Mouse (Mus musculus) hindbrain, embryonic 16.5 days (tissue): ENCODE data around the gene Faap100. TPM values are rescaled to one million over a fixed set of nuclear protein-coding genes. Genes with fewer than 3 reads are reported as not detected.

Experiments used
- ATAC-seq: fragments of 200-750 bp; cut with Nextera tagmentation; 2 replicates; pipeline ENCODE4 v1.8.0; 2017; ENCODE audit warnings: moderate TSS enrichment, moderate library complexity
- H3K27ac ChIP-seq: fragments of 300-500 bp; sonication (generic); 2 replicates; pipeline ENCODE4 v1.5.1; 2014; ENCODE audit warnings: low read depth, mild to moderate bottlenecking, control low read depth, low read length, moderate library complexity
- H3K27me3 ChIP-seq: fragments of 300-500 bp; sonication (generic); replicated peaks from 2 replicates; pipeline ENCODE4 v1.6.1; 2014; ENCODE audit warnings: low read length; ENCODE audit not compliant: control insufficient read depth, insufficient read depth
- H3K36me3 ChIP-seq: fragments of 300-500 bp; sonication (generic); 2 replicates; pipeline ENCODE4 v1.6.1; 2014; ENCODE audit warnings: mild to moderate bottlenecking, low read length, moderate library complexity, mixed read lengths; ENCODE audit not compliant: control insufficient read depth, insufficient read depth
- H3K4me1 ChIP-seq: fragments of 300-500 bp; sonication (generic); 2 replicates; pipeline ENCODE4 v1.6.1; 2014; ENCODE audit warnings: low read depth, low read length; ENCODE audit not compliant: control insufficient read depth, insufficient read depth
- H3K4me2 ChIP-seq: fragments of 300-500 bp; sonication (generic); 2 replicates; pipeline ENCODE4 v1.6.1; 2014; ENCODE audit warnings: mild to moderate bottlenecking, low read length, control low read depth, moderate library complexity
- H3K4me3 ChIP-seq: fragments of 300-500 bp; sonication (generic); 2 replicates; pipeline ENCODE4 v1.5.1; 2014; ENCODE audit warnings: mild to moderate bottlenecking, low read length, control low read depth, moderate library complexity
- H3K9ac ChIP-seq: fragments of 300-500 bp; sonication (generic); 2 replicates; pipeline ENCODE4 v1.6.1; 2014; ENCODE audit warnings: low read depth, mild to moderate bottlenecking, control low read depth, low read length, moderate library complexity
- H3K9me3 ChIP-seq: fragments of 300-500 bp; sonication (generic); 2 replicates; pipeline ENCODE4 v1.6.1; 2014; ENCODE audit warnings: mild to moderate bottlenecking, low read length, moderate library complexity; ENCODE audit not compliant: control insufficient read depth
- WGBS: fragments of 180-500 bp; shearing (Covaris S2); extraction: QIAGEN DNeasy Blood & Tissue Kit; methylation state at CpG from one replicate; pipeline ENCODE4 v1.1.7; 2014; 5-methylcytosine and 5-hydroxymethylcytosine counted together
- polyA plus RNA-seq: library from polyadenylated mRNA; unstranded; fragments of >200 nt; fragmentation: Nextera tagmentation; extraction: Ambion mirVana; gene quantifications from 2 replicates; pipeline ENCODE4 v1.2.1, GENCODE M21; 2015

Faap100 gene
- polyA plus RNA-seq, 1 experiment from 2014 or later: 103 TPM

DNA sequence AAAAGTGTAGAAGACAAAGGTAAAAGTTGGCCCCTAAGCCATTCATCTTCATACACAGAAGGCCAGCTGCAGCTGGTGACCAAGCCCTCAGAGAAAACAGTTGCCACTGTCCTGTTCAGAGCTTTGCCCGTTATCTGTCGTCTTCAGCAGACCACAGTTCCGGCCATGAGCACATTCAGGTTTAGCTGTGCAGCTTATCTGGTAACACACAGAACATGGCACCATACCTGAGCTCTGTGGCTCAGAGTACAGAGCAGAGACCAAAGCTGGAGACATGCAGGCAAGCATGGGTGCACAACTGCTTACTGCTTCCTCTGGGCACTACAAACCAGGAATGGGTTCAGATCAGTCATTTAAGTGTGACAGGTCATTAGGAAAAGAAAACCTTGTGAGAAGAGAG is 27.3 kb upstream of the Faap100 start:
- Histone ChIP-seq H3K4me3 (no peak overlapping the region), H3K27me3 (no peaks in the 10 kb centered on the region), H3K27ac (no peak overlapping the region), H3K9ac (no peak overlapping the region), H3K9me3 (no peaks in the 10 kb centered on the region), H3K36me3 (peaks cover 59% of the 10 kb centered on the region), H3K4me1 (no peaks in the 10 kb centered on the region), H3K4me2 (no peak overlapping the region)
- no peak for ATAC-seq
- 95% methylated on average over 3 of the region's 3 CpGs for WGBS

DNA sequence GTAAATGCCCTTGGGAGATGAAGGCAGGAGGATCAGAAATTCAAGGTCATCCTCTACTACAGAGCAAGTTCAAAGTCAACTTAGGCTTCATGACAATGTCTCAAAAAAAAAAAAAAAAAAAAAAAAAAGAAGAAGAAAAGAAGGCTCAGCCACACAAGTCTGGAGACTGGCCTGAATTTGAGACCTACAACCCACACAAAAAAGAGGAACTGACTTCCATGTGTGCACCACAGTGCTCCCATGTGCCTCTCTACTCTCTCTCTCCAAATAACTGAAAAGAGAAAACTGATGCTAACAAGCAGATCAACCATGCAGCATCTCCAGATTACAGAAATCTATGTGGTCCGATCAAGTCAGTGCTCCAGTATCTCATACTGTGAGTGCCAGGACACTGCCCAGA is 26.2 kb upstream of the Faap100 start:
- Histone ChIP-seq H3K9me3 (no peaks in the 10 kb centered on the region), H3K9ac (no peak overlapping the region), H3K4me2 (no peak overlapping the region), H3K36me3 (peaks cover 58% of the 10 kb centered on the region), H3K4me3 (no peak overlapping the region), H3K27ac (no peak overlapping the region), H3K4me1 (no peaks in the 10 kb centered on the region), H3K27me3 (no peaks in the 10 kb centered on the region)
- WGBS: 97% methylated on average over 1 of the region's 1 CpGs
- no peak for ATAC-seq

DNA sequence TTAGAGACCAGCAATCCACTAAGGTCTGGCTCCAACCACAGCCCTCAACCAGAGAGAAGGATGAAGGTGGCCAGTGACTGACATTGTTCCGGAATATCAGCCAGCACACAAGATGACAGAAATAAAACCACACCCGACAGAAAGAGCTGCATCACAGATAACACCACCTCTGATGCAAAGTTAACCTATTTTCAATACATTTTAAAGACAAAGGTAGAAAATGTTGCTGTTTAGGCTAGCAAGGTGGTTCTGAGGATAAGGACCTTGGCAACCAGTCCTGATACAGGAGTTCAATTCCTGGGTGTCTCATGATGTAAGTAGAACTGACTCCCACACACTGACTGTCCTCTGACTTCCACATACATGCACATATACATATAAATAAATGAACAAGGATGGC is 20.8 kb upstream of the Faap100 start:
- Histone ChIP-seq H3K9me3 (no peaks in the 10 kb centered on the region), H3K27ac (no peak overlapping the region), H3K4me2 (no peak overlapping the region), H3K4me3 (no peak overlapping the region), H3K36me3 (peaks cover 32% of the 10 kb centered on the region), H3K9ac (no peak overlapping the region), H3K4me1 (no peaks in the 10 kb centered on the region), H3K27me3 (no peaks in the 10 kb centered on the region)
- 98% methylated on average over 2 of the region's 2 CpGs for WGBS
- no peak for ATAC-seq

DNA sequence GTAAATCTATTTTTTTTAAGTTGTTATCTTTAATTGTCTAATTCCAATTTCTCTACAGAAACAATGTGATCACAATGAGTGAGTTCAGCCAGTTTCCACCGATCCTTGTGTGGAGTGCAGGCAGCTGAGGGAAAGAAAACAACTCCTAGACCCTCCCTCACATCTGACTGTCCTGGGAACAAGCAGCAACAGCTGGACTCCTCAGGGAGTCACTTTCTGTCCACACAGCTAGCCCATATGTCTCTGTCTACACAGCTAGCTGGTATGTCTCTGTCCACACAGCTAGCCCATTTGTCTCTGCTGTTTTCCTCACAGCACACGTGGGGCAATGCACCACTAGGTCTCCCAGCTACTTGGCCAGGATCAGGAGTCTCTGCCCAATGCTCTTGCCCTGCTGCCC is 19.0 kb upstream of the Faap100 start:
- Histone ChIP-seq H3K36me3 (peaks cover 26% of the 10 kb centered on the region), H3K9ac (no peak overlapping the region), H3K4me3 (no peak overlapping the region), H3K27me3 (no peaks in the 10 kb centered on the region), H3K9me3 (no peaks in the 10 kb centered on the region), H3K4me1 (no peaks in the 10 kb centered on the region), H3K4me2 (no peak overlapping the region), H3K27ac (no peak overlapping the region)
- no peak for ATAC-seq
- 85% methylated on average over 2 of the region's 2 CpGs for WGBS

DNA sequence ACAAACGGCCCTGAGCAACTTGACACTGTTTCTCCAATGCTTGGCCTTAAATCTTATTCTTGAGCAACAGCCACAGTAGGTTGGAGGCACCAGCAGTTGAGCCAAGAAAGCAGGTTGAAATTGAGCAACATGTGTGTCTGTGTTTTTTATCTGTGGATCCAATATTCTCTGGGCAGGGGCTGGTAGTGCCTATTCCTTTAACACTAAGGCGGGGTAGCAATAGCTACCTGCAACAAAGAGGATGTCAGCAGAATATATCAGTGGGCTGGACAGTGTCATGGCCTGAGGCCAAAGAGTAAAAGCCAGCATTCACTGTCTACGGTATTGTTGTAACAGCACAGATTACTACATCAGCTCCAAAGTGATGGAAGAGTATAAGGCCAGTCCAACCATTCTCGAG is 17.1 kb upstream of the Faap100 start:
- WGBS: 84% methylated on average over 4 of the region's 4 CpGs
- no peaks in the 10 kb centered on the region for H3K27me3 ChIP-seq
- H3K4me1 ChIP-seq: no peaks in the 10 kb centered on the region
- no peak for ATAC-seq
- peaks cover 16% of the 10 kb centered on the region for H3K36me3 ChIP-seq
- H3K9me3 ChIP-seq: no peaks in the 10 kb centered on the region
- no peak overlapping the region for H3K4me3 ChIP-seq
- no peak overlapping the region for H3K27ac ChIP-seq
- no peak overlapping the region for H3K9ac ChIP-seq
- no peak overlapping the region for H3K4me2 ChIP-seq

DNA sequence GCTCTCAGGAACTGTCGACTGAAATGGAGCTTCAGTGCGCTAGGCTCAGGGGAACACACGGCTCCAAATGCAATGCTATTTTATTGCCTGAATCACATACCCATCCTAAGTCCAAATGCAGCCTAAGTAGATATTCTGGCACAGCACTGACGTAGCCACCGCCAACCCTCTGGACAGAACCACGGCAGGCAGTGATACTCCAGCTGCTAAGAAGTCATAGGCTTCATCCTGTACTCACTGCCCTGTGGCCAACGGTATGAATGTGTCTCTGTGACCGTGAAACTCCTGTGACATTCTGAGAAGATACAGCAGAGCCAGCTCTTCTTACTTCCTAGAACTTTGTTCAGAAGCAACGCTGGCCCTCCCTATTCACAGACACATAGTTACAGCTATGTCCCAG is 10.0 kb upstream of the Faap100 start:
- Histone ChIP-seq H3K27me3 (no peaks in the 10 kb centered on the region), H3K9me3 (no peaks in the 10 kb centered on the region), H3K4me3 (no peak overlapping the region), H3K4me2 (no peak overlapping the region), H3K4me1 (no peaks in the 10 kb centered on the region), H3K27ac (no peak overlapping the region), H3K36me3 (peaks cover 26% of the 10 kb centered on the region), H3K9ac (no peak overlapping the region)
- WGBS: 89% methylated on average over 9 of the region's 9 CpGs
- no peak for ATAC-seq

DNA sequence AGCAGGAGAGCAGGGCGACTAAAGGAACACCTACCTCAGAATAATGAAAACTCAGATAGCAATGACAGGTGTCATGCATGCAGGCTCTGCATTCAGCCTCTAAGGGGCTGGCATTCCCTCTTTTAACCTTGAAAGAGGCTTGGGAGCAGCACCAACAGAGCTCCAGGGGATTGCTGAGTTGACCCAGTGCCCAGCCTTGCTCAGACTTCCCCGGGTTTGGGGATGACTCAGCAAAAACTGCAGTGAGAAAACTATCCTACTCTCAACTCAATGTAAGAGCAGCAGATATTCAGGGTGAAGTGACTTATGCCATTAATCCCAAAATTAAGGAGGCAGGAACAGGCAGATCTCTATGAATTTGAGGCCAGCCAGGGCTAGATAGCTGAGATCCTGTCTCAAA is 8.6 kb upstream of the Faap100 start:
- Histone ChIP-seq H3K36me3 (peaks cover 29% of the 10 kb centered on the region), H3K4me1 (no peaks in the 10 kb centered on the region), H3K27me3 (no peaks in the 10 kb centered on the region), H3K9ac (no peak overlapping the region; the same call in 1 of the 2 replicates), H3K4me2 (no peak overlapping the region), H3K4me3 (no peak overlapping the region), H3K9me3 (no peaks in the 10 kb centered on the region), H3K27ac (no peak overlapping the region)
- WGBS: 74% methylated on average over 2 of the region's 2 CpGs
- no peak for ATAC-seq

DNA sequence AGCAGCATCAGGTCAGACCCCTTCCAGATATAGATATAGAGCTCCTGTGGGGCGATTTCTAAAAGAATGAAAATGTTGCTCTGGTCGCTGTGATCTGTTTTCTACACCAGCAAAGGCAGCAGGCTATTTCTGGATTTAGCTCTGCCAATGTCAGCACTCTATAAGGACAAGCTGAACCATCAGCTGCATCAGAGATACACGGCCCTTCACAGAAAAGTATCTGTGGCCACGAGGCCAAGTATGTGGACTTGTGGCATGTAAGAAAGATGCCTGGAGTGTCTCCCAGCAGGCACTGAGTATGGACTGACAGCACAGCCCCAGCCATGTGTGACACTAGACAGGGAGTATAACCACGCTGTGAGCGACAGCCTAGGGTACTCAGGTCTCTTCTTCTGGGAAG is 8.1 kb upstream of the Faap100 start:
- no peak overlapping the region for H3K27ac ChIP-seq
- no peaks in the 10 kb centered on the region for H3K9me3 ChIP-seq
- WGBS: 90% methylated on average over 6 of the region's 6 CpGs
- H3K4me2 ChIP-seq: no peak overlapping the region
- no peak for ATAC-seq
- no peaks in the 10 kb centered on the region for H3K27me3 ChIP-seq
- no peak overlapping the region for H3K9ac ChIP-seq
- peaks cover 29% of the 10 kb centered on the region for H3K36me3 ChIP-seq
- H3K4me1 ChIP-seq: no peaks in the 10 kb centered on the region
- no peak overlapping the region for H3K4me3 ChIP-seq

DNA sequence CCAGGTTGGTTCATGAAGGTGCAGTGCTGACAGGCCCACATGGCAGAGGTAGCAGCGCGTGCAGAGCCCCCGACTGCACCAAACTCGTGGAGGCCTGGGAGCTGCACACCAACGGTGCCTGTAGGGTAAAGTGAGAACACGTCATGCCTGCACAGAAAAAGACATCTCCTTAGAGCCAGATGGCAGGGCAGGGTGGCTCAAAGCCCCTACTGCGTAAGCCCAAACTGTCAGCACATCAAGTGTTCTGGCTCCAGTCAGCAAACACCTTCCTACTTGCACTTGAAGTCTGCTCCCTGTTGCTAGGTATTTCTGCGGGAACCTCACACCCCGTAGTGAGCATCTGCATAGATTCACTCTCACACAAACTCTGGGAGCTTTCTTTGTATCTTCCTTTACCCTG is 3.9 kb upstream of the Faap100 start:
- H3K4me1 ChIP-seq: peaks cover 7% of the 10 kb centered on the region
- WGBS: 94% methylated on average over 9 of the region's 9 CpGs
- ATAC-seq: no peak
- no peak overlapping the region for H3K9ac ChIP-seq
- H3K4me2 ChIP-seq: no peak overlapping the region
- H3K27ac ChIP-seq: no peak overlapping the region
- no peak overlapping the region for H3K4me3 ChIP-seq
- no peaks in the 10 kb centered on the region for H3K9me3 ChIP-seq
- no peaks in the 10 kb centered on the region for H3K27me3 ChIP-seq
- peaks cover 23% of the 10 kb centered on the region for H3K36me3 ChIP-seq

DNA sequence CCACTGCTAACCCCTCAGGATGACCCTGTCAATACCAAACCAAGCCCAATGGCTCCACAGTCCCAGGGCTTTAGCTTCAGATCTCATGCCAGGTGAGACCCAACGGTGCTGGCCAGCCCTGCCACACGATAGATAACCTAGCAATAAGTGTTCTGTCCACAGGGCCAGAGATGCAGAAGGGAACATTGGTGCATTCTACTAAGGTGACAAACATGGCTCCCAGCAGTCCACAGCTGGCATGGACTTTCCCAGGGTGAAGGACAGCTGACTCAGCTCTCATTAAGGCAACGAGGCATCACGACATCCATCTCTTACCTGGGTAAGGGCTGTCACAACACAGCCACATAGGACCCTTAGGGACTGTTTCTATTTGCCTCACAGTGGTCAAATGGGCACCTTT is 2.6 kb upstream of the Faap100 start:
- H3K27ac ChIP-seq: no peak overlapping the region
- peaks cover 24% of the 10 kb centered on the region for H3K36me3 ChIP-seq
- no peak overlapping the region for H3K4me2 ChIP-seq
- WGBS: 93% methylated on average over 4 of the region's 4 CpGs
- H3K9ac ChIP-seq: no peak overlapping the region
- ATAC-seq: no peak
- H3K4me1 ChIP-seq: peaks cover 16% of the 10 kb centered on the region
- H3K27me3 ChIP-seq: no peaks in the 10 kb centered on the region
- H3K4me3 ChIP-seq: no peak overlapping the region
- no peaks in the 10 kb centered on the region for H3K9me3 ChIP-seq
